Mouse (Mus musculus): Measurements from ENCODE around the gene Gm3542. TPM values are rescaled to one million over a fixed set of nuclear protein-coding genes. Genes with fewer than 3 reads are reported as not detected.

Gm3542 gene
- not detected for polyA plus RNA-seq (2017; shearing (Covaris generic))

DNA sequence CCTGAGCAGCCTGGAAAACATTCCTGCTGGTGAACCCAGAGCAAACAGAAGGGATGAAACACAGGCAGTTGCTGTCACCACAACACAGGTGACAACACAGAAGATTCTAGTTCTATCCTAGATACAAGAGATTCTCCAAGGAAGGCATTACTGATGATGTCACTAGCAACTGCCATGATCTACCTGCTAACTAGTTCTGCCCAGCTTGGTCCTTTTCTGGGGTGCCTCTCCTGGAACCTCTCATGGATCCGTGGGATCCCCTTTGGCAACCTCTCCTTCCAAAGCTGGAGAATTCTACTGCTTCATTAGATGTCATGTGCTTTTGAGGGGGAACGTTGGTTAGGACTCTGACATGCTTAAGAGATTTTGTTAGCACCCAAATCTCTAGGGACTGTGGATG, at the start of gene Gm3542:
Gene Gm3542, minus strand, starts transcription at position 101 of the 400 bp plus-strand sequence.

Other genes starting within 250 kb of the Gm3542 start
- not detected for gene Gm8279, start 203.4 kb downstream of the Gm3542 start, polyA plus RNA-seq (2017; shearing (Covaris generic))
- not detected for gene Gm3317, start 170.4 kb downstream of the Gm3542 start, polyA plus RNA-seq (2017; shearing (Covaris generic))
- gene Gm8271, start 149.1 kb downstream of the Gm3542 start, polyA plus RNA-seq (2017; shearing (Covaris generic)): not detected
- not detected for gene Gm3526, start 74.3 kb downstream of the Gm3542 start, polyA plus RNA-seq (2017; shearing (Covaris generic))
- not detected for gene Gm3500, start 54.1 kb upstream of the Gm3542 start, polyA plus RNA-seq (2017; shearing (Covaris generic))
- not detected for gene Gm3194, start 120.5 kb upstream of the Gm3542 start, polyA plus RNA-seq (2017; shearing (Covaris generic))
- not detected for gene Gm8246, start 142.9 kb upstream of the Gm3542 start, polyA plus RNA-seq (2017; shearing (Covaris generic))
- not detected for gene Gm3187, start 149.3 kb upstream of the Gm3542 start, polyA plus RNA-seq (2017; shearing (Covaris generic))
- gene Gm3488, start 166.7 kb upstream of the Gm3542 start, polyA plus RNA-seq (2017; shearing (Covaris generic)): not detected
- gene Gm3532, start 203.6 kb upstream of the Gm3542 start, polyA plus RNA-seq (2017; shearing (Covaris generic)): not detected